Mouse (Mus musculus) kidney, adult 2 months (tissue): ENCODE data around the gene Tfb1m. TPM values are rescaled to one million over a fixed set of nuclear protein-coding genes. Genes with fewer than 3 reads are reported as not detected.

Experiments
- DNase-seq: peaks from one replicate; pipeline ENCODE4 v3.0.0; 2021
- H3K27ac ChIP-seq: fragments of 200-500 bp; 2 replicates; pipeline ENCODE4 v1.5.1; 2012; ENCODE audit warnings: low read depth, low read length, control low read depth, inconsistent platforms; ENCODE audit not compliant: insufficient read depth
- H3K27me3 ChIP-seq: fragments of 200-500 bp; replicated peaks from 2 replicates; pipeline ENCODE4 v1.6.1; 2012; ENCODE audit warnings: mild to moderate bottlenecking, moderate library complexity, low read length, inconsistent platforms; ENCODE audit not compliant: control insufficient read depth, insufficient read depth
- H3K36me3 ChIP-seq: fragments of 200-500 bp; 2 replicates; pipeline ENCODE4 v1.6.1; 2012; ENCODE audit warnings: mild to moderate bottlenecking, moderate library complexity, low read length, inconsistent platforms; ENCODE audit not compliant: control insufficient read depth, insufficient read depth
- H3K4me1 ChIP-seq: fragments of 200-500 bp; 2 replicates; pipeline ENCODE4 v1.6.1; 2011; ENCODE audit warnings: low read length; ENCODE audit not compliant: control insufficient read depth, insufficient read depth
- H3K4me3 ChIP-seq: fragments of 200-500 bp; 2 replicates; pipeline ENCODE4 v1.5.1; 2011; ENCODE audit warnings: mild to moderate bottlenecking, low read depth, low read length, control low read depth; ENCODE audit not compliant: insufficient read depth
- CTCF ChIP-seq: fragments of 200-500 bp; conservative IDR thresholded peaks from 2 replicates; pipeline ENCODE4 v1.5.1; 2011; ENCODE audit warnings: low read depth, mild to moderate bottlenecking, control low read depth, low read length, moderate library complexity, mixed read lengths; ENCODE audit not compliant: insufficient read depth, insufficient read length
- POLR2A ChIP-seq: fragments of 200-500 bp; IDR thresholded peaks from one replicate; pipeline ENCODE4 v1.6.1; 2011; ENCODE audit warnings: low read depth, low read length, control low read depth
- WGBS: fragments of 180-500 bp; shearing (Covaris S2); methylation state at CpG from one replicate; pipeline ENCODE4 v1.1.7; 2018; 5-methylcytosine and 5-hydroxymethylcytosine counted together
- polyA plus RNA-seq: library from polyadenylated mRNA; depleted of rRNA; stranded (reverse); fragments of >200 nt; gene quantifications from 2 replicates; pipeline ENCODE4 v1.2.3, GENCODE M21; 2012; rRNA removed

The Tfb1m gene
- polyA plus RNA-seq, 1 experiment, result 4.8 TPM

DNA sequence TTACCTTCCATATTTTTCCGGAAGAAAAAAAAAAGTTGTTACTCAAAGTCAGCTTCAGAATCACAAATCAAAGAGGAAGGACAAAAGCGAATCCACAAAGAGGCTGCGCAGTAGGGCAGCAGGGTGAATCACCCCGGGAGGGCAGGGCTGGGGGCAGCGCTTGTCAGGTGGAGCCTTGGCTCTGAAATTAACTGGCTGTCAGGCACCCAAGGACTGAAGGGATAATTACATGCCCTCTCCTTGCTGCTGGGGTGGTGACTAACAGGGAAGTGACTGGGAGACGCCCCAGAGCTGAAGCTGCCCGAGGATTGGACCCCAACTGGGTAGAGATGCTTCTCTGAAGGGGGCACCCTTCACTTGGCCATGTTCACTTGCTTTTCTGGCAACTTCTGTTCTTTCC lies 71.7 kb downstream of the Tfb1m start:
- Histone ChIP-seq H3K36me3 (no peaks in the 10 kb centered on the region), H3K27me3 (no peaks in the 10 kb centered on the region), H3K4me3 (no peak overlapping the region), H3K4me1 (peaks cover 10% of the 10 kb centered on the region; the same call in 1 of the 2 replicates), H3K27ac (no peak overlapping the region)
- TF ChIP-seq CTCF (no peak), POLR2A (no peak)
- DNase-seq, result no peak
- WGBS, result 86% methylated on average over 7 of the region's 7 CpGs

DNA sequence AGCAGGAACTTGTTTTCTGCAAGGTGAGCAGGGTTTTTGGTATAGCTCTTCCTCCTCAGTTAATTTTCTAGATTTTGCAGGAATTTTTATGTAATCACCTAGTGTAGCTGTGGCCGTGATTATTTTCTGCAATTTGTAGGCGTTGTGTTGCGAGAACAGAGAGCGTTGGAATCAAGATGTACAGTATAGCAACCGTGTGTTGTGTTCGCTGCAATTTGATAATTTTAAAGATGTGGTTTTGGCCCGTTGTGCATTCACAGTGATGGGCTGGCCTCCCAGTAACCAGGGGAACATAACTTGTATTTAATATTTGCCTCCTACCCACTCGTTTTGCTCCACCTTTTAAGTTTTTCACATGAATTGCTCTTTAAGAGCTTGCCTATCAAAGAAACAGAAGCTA lies 74.5 kb downstream of the Tfb1m start:
- DNase-seq, result no peak
- no peaks in the 10 kb centered on the region for H3K36me3 ChIP-seq
- WGBS, result 89% methylated on average over 8 of the region's 8 CpGs
- TF ChIP-seq POLR2A, result no peak
- no peak for TF ChIP-seq CTCF
- H3K4me1 ChIP-seq, result peaks cover 4% of the 10 kb centered on the region; the same call in 1 of the 2 replicates
- H3K27me3 ChIP-seq, result no peaks in the 10 kb centered on the region
- H3K27ac ChIP-seq, result no peak overlapping the region
- no peak overlapping the region for H3K4me3 ChIP-seq

DNA sequence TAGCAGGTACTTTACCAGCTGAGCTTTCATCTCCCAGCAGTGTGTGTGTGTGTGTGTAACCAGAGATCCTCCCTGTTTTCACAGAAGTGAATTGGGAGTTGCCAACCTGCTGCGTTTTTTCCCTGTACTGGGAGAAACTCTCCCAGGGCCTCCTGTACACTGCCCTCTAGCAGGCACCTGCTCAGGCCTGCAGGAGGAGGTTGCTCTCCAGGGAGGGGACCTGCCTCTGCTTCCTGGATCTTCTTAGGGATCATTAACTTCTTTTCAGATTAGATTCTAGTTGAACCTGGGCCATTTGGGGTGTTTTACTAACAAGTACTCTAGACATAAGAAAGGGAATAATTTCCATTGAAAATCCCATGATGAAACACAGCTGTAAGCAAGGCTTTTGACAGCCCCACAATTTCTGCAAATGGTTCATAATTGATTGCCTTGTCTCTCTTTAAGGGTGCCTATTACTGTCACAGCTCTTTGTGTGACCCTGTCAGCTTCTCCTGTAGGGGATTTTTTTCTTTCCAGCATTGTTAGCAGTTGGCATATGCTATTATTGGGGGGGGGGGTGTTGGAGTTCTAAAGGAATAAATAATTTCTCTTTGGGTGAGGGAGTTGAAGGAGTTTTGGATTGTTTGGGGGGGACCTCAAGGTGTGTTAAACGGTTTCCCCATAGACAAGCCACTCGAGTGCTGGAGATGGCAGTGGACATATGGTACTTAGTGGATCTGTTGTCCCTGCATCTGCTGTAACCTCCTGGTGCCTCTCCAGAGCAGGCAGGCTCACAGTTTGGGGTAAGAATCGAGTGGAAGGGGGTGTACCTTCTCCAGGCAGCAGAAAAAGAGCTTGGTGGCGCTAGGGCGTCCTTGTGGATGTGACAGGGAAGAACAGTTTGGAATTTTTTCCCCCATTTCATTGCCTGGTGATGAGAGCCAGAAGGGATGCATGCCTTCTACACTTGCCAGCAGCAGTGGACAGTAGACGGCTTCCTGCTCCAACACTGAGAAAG lies 75.7 kb downstream of the Tfb1m start:
- Histone ChIP-seq H3K27me3 (no peaks in the 10 kb centered on the region), H3K36me3 (no peaks in the 10 kb centered on the region), H3K4me1 (no peaks in the 10 kb centered on the region), H3K27ac (no peak overlapping the region), H3K4me3 (no peak overlapping the region)
- TF ChIP-seq POLR2A, result no peak
- peak; percentile 32 for TF ChIP-seq CTCF
- WGBS, result 68% methylated on average over 7 of the region's 7 CpGs
- peak; percentile 30 for DNase-seq

DNA sequence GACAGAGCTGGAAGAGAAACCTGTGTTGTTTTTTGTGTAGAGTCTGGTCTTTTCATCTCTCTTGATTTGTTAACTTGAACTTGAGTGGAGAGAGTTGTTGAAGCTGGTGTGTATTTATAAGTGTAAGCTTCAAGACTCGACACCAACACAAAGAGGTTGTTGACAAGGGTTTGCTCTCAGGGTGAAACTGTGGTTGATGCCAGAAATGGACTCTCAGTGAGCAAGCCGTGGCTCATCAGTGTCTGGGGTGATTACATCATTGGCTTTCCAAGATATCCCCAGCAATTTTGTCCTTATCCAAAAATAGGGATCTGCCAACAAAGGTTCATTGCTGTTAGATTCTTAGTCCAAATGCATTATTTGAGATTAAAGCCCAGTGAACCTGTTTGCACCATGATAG lies 81.0 kb downstream of the Tfb1m start:
- TF ChIP-seq CTCF (no peak), POLR2A (no peak)
- WGBS, result 83% methylated on average over 2 of the region's 2 CpGs
- no peak overlapping the region for H3K27ac ChIP-seq
- no peaks in the 10 kb centered on the region for H3K4me1 ChIP-seq
- no peak overlapping the region for H3K4me3 ChIP-seq
- no peak for DNase-seq
- no peaks in the 10 kb centered on the region for H3K36me3 ChIP-seq
- no peaks in the 10 kb centered on the region for H3K27me3 ChIP-seq

GRCm38 (mm10) chr17:3472018-3472417 lies 85.6 kb downstream of the Tfb1m start:
- H3K4me1 ChIP-seq, result no peaks in the 10 kb centered on the region
- no peaks in the 10 kb centered on the region for H3K36me3 ChIP-seq
- WGBS, result 91% methylated on average over 6 of the region's 6 CpGs
- DNase-seq, result no peak
- H3K27ac ChIP-seq, result no peak overlapping the region
- TF ChIP-seq CTCF (no peak), POLR2A (no peak)
- H3K27me3 ChIP-seq, result no peaks in the 10 kb centered on the region
- H3K4me3 ChIP-seq, result no peak overlapping the region

Other genes starting within 250 kb of the Tfb1m start
- gene Tiam2, start 231.2 kb downstream of the Tfb1m start, polyA plus RNA-seq, result 1.1 and 1.2 TPM in 2 replicates
- 0.48 TPM in 1 of 2 replicates, not detected in the other for gene Cldn20, start 25.2 kb downstream of the Tfb1m start, polyA plus RNA-seq
- not detected in 2 replicates for gene Nox3, start 138.5 kb upstream of the Tfb1m start, polyA plus RNA-seq